Mouse (Mus musculus): ENCODE measurements around the gene Abca7. TPM values are rescaled to one million over a fixed set of nuclear protein-coding genes. Genes with fewer than 3 reads are reported as not detected.

Gene Abca7
- total RNA-seq, 2 experiments from 2014 or later = 10.7 to 11.0 TPM

DNA sequence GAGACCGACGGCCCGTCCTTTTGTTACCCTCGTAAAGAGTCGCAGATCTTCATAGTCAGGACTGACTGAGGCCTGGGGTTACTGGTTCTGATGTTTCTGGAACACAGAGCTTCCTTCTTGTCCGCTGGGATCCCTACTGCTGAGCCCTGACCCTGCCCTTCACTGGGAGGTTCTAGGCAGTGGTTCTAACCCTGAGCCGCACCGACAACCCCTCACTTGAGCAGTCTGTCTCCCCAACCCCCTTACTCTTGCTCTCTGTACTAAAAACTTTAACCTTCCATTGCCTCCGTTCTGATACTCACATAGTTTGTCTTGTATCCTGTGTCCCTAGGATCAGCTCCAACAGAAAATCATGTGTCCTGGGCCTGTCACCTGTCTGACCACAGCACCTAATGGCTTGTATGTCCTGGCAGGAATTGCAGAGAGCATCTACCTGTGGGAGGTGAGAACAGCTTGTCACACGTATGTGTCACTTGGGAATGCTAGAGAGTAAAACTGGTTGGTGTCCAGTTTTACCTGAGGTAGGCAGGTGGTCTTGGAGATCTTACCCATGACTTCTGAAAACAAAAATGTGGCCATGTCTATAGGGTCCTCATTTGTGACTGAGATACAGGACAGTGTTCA lies 35.5 kb upstream of the Abca7 start:
- no peak for DNase-seq (ENCODE audit: low spot score in 2 of 2)
- Histone ChIP-seq H3K27ac (peak overlapping the region; percentile 89), H3K4me3 (peak overlapping the region; percentile 99)
- TF ChIP-seq CTCF (conservative IDR thresholded peaks at IDR 0.05) = no peak

DNA sequence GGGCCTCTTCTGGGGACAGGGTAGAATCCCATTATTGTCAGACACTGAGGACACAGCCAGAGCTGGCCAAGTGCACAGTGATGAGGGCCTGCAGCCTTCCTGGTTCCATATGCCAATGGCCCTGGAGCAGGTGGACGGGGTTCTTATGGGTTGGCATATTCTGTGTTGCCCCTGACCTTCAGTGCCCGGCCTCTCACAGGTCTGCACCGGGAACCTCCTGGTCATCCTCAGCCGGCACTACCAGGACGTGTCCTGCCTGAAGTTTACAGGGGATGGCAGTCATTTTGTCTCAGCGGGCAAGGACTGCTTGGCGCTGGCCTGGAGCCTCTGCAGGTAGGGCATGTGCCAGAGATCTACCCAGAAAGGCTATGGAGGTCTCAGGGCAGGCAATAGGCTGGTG lies 31.6 kb upstream of the Abca7 start:
- no peak overlapping the region for H3K4me3 ChIP-seq
- DNase-seq (ENCODE audit: low spot score in 2 of 2) = no peak
- no peak overlapping the region for H3K27ac ChIP-seq
- no peak for TF ChIP-seq CTCF (conservative IDR thresholded peaks at IDR 0.05)

DNA sequence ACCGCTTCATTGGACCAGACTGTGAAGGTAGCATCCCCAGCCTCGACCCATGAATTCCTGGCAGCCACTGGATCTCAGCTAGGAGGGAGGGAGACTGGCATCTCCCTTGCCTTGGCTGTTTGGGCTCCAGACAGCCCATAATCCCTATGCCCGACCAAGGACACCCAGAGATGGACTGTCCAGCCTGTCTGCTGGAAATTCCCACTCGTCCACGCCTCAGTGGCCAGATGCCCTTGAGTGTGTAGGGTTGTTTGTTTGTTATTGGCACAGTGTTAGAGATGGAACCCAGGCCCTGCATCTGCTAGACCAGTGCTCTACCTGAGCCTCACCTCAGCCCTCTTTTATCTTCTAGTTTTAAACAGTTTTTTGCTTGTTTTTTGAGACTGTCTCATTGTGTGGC lies 31.0 kb upstream of the Abca7 start:
- H3K4me3 ChIP-seq = no peak overlapping the region
- no peak for TF ChIP-seq CTCF (conservative IDR thresholded peaks at IDR 0.05)
- DNase-seq (ENCODE audit: low spot score in 2 of 2) = no peak
- H3K27ac ChIP-seq = no peak overlapping the region

GRCm38 (mm10) chr10:79966886-79967400 lies 29.4 kb upstream of the Abca7 start:
- no peak for TF ChIP-seq CTCF (conservative IDR thresholded peaks at IDR 0.05)
- no peak overlapping the region for H3K4me3 ChIP-seq
- H3K27ac ChIP-seq = no peak overlapping the region
- no peak for DNase-seq (ENCODE audit: low spot score in 2 of 2)

DNA sequence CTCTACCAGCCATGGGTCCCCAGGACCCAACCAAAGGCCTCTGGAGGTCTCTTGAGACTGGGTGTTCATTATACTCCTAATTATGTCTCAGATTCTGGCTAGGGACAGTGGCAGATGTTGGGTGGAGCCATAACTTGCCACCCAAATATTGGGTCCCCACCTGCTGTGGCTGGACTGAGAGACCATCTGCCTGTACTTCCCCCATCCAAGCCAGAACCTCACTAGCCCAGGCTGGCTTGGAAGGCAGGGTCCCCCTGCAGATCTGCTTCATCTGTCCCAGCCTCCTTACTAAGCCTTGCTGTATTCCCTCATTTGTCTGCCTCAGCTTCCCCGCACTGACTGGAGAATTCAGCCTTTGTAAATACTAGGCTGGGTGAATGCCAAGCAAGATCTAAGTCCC lies 28.1 kb upstream of the Abca7 start:
- Histone ChIP-seq H3K27ac (no peak overlapping the region), H3K4me3 (no peak overlapping the region)
- TF ChIP-seq CTCF (conservative IDR thresholded peaks at IDR 0.05) = no peak
- DNase-seq (ENCODE audit: low spot score in 2 of 2) = no peak

GRCm38 (mm10) chr10:79969124-79969568 lies 27.1 kb upstream of the Abca7 start:
- peak; percentile 50 for TF ChIP-seq CTCF (conservative IDR thresholded peaks at IDR 0.05)
- Histone ChIP-seq H3K27ac (no peak overlapping the region), H3K4me3 (no peak overlapping the region)
- DNase-seq (ENCODE audit: low spot score in 2 of 2) = no peak

GRCm38 (mm10) chr10:79970415-79971182 lies 25.7 kb upstream of the Abca7 start, which contains the start of gene Grin3b:
Gene Grin3b, plus strand, starts transcription at chr10:79970715.
- DNase-seq (ENCODE audit: low spot score in 2 of 2) = no peak

GRCm38 (mm10) chr10:79971183-79971497 lies 25.2 kb upstream of the Abca7 start:
- no peak for TF ChIP-seq CTCF (conservative IDR thresholded peaks at IDR 0.05)
- H3K4me3 ChIP-seq = peak overlapping the region; percentile 24; the same call in 1 of the 2 replicates
- no peak overlapping the region for H3K27ac ChIP-seq
- no peak for DNase-seq (ENCODE audit: low spot score in 2 of 2)

More at GRCm38 (mm10) chr10:79970415-79971182, 25.7 kb upstream of the Abca7 start, which contains the start of gene Grin3b:
- peak within 1 kb of the TSS; percentile 24; the same call in 1 of the 2 replicates for H3K4me3 ChIP-seq
- no peak within 1 kb of the TSS for H3K27ac ChIP-seq
- no peak for TF ChIP-seq CTCF (conservative IDR thresholded peaks at IDR 0.05)

DNA sequence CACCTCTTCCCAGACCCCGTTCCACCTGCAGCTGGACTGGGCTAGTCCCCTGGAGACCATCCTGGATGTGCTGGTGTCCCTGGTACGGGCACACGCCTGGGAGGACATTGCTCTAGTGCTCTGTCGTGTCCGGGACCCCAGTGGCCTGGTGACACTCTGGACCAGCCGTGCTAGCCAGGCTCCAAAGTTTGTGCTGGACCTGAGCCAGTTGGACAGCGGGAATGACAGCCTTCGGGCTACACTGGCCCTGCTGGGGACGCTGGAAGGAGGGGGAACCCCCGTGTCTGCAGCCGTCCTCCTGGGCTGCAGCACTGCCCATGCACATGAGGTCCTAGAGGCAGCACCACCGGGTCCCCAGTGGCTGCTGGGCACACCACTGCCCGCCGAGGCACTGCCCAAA lies 23.5 kb upstream of the Abca7 start:
- Histone ChIP-seq H3K27ac (no peak overlapping the region), H3K4me3 (no peak overlapping the region)
- no peak for TF ChIP-seq CTCF (conservative IDR thresholded peaks at IDR 0.05)
- DNase-seq (ENCODE audit: low spot score in 2 of 2) = no peak

GRCm38 (mm10) chr10:79974087-79974486 lies 22.2 kb upstream of the Abca7 start:
- no peak for DNase-seq (ENCODE audit: low spot score in 2 of 2)
- Histone ChIP-seq H3K4me3 (no peak overlapping the region), H3K27ac (no peak overlapping the region)
- TF ChIP-seq CTCF (conservative IDR thresholded peaks at IDR 0.05) = no peak

DNA sequence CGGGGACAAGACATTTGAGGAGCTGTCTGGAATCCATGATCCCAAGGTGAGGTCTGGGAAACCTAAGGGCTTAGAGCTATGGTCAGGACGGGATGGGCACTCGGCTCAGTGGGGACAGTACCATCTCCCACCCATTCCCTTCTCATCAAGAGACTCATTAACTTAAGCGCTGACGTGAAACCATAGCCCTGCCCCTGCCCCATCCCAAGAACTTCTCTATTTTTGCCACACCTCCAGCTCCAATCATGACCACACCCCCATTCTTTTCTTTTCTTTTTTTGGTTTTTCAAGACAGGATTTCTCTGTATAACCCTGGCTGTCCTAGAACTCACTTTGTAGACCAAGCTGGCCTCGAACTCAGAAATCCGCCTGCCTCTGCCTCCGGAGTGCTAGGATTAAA lies 21.6 kb upstream of the Abca7 start:
- H3K27ac ChIP-seq = no peak overlapping the region
- TF ChIP-seq CTCF (conservative IDR thresholded peaks at IDR 0.05) = no peak
- DNase-seq (ENCODE audit: low spot score in 2 of 2) = no peak
- H3K4me3 ChIP-seq = no peak overlapping the region

DNA sequence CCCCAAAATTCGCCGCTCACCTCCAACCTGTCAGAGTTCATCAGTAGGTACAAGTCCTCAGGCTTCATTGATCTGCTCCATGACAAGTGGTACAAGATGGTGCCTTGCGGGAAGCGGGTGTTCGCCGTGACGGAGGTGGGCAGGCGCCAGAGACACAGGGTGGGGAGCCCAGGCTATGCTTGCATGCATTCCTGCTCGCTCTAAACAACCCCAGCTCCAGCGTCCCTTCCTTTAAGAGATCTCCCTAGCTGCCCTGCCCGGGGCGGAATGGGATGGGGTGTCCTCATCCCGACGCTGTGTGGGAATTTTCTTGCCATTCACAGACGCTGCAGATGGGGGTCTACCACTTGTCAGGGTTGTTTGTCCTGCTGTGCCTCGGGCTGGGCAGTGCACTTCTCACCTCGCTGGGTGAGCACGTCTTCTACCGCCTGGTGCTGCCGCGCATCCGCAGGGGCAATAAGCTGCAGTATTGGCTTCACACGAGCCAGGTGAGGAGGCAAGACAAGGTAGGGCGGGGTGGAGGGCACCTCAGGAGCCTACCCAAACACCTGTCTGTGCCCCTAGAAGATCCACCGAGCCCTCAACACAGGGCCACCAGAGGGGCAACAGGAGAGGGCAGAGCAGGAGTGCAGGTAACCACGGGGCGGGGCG lies 20.1 kb upstream of the Abca7 start:
- Histone ChIP-seq H3K27ac (no peak overlapping the region), H3K4me3 (no peak overlapping the region)
- DNase-seq (ENCODE audit: low spot score in 2 of 2) = no peak
- TF ChIP-seq CTCF (conservative IDR thresholded peaks at IDR 0.05) = no peak

GRCm38 (mm10) chr10:79976722-79977107 lies 19.6 kb upstream of the Abca7 start:
- TF ChIP-seq CTCF (conservative IDR thresholded peaks at IDR 0.05) = no peak
- Histone ChIP-seq H3K4me3 (no peak overlapping the region), H3K27ac (no peak overlapping the region)
- no peak for DNase-seq (ENCODE audit: low spot score in 2 of 2)
